Mouse (Mus musculus): ENCODE results near the gene Mylk4. TPM values are rescaled to one million over a fixed set of nuclear protein-coding genes. Genes with fewer than 3 reads are reported as not detected.

The Mylk4 gene
- polyA plus RNA-seq (2015; fragmentation: Nextera tagmentation; extraction: Ambion mirVana): 0.06 TPM in 1 of 2 replicates, not detected in the other

DNA sequence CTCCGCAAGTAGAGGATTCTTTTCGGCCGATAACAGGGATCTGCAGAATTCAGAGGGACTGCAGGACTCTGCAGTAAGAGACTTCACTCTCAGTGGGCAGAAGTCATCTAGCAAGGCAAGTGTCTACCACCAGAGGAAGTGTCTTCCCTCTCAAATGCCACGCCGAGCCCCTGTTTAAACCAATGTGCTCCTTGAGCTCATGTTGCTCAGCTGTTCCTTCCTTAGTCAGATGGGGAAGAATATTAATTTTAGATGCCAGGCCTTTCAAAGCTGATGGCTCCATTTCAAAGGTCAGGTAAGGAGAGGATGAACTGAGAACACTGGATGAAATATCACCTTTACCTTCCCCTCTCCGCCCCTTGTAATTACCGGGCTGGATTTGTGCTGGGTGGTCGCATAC lies at the start of gene Mylk4:
Mylk4 (minus strand) TSS at position 139 of the 400 bp plus-strand sequence.
- no peak within 1 kb of the TSS for H3K9ac ChIP-seq (replicated peaks)
- H3K9me3 ChIP-seq: no peaks in the 10 kb centered on the region

GRCm38 (mm10) chr13:32833237-32833636 lies 49.5 kb upstream of the Mylk4 start:
- no peak for ATAC-seq (replicated peaks)
- Histone ChIP-seq H3K9ac (replicated peaks) (no peak overlapping the region), H3K4me3 (no peak overlapping the region), H3K4me2 (replicated peaks) (no peak overlapping the region), H3K27ac (replicated peaks) (no peak overlapping the region), H3K4me1 (no peaks in the 10 kb centered on the region), H3K27me3 (no peaks in the 10 kb centered on the region), H3K36me3 (no peaks in the 10 kb centered on the region), H3K9me3 (no peaks in the 10 kb centered on the region)
- 67% methylated on average over 6 of the region's 6 CpGs for WGBS

More for the DNA sequence above, at the start of gene Mylk4:
- 89% methylated on average over 8 of the region's 8 CpGs for WGBS
- Histone ChIP-seq H3K4me3 (no peak within 1 kb of the TSS), H3K36me3 (no peaks in the 10 kb centered on the region), H3K4me1 (no peaks in the 10 kb centered on the region), H3K27me3 (no peaks in the 10 kb centered on the region), H3K27ac (replicated peaks) (no peak within 1 kb of the TSS), H3K4me2 (replicated peaks) (no peak within 1 kb of the TSS)
- ATAC-seq (replicated peaks): no peak

- no peak overlapping the region for H3K4me3 ChIP-seq
- no peaks in the 10 kb centered on the region for H3K9me3 ChIP-seq
- H3K4me1 ChIP-seq: no peaks in the 10 kb centered on the region
- no peak for ATAC-seq (replicated peaks)
- H3K27me3 ChIP-seq: no peaks in the 10 kb centered on the region
- H3K36me3 ChIP-seq: no peaks in the 10 kb centered on the region
- H3K27ac ChIP-seq (replicated peaks): no peak overlapping the region
- no peak overlapping the region for H3K4me2 ChIP-seq (replicated peaks)
- 71% methylated on average over 3 of the region's 3 CpGs for WGBS
- H3K9ac ChIP-seq (replicated peaks): no peak overlapping the region
Measured at GRCm38 (mm10) chr13:32832776-32833175, 49.0 kb upstream of the Mylk4 start.

- Histone ChIP-seq H3K4me1 (no peaks in the 10 kb centered on the region), H3K36me3 (no peaks in the 10 kb centered on the region), H3K4me2 (replicated peaks) (no peak overlapping the region), H3K27ac (replicated peaks) (no peak overlapping the region), H3K9ac (replicated peaks) (no peak overlapping the region), H3K4me3 (no peak overlapping the region), H3K9me3 (no peaks in the 10 kb centered on the region), H3K27me3 (no peaks in the 10 kb centered on the region)
- ATAC-seq (replicated peaks): no peak
- WGBS: 83% methylated on average over 3 of the region's 3 CpGs
Measured at GRCm38 (mm10) chr13:32831505-32832273, 47.9 kb upstream of the Mylk4 start.

- no peaks in the 10 kb centered on the region for H3K27me3 ChIP-seq
Measured at GRCm38 (mm10) chr13:32828886-32829285, 45.1 kb upstream of the Mylk4 start.

GRCm38 (mm10) chr13:32827951-32828350 lies 44.2 kb upstream of the Mylk4 start:
- no peak overlapping the region for H3K27ac ChIP-seq (replicated peaks)
- H3K4me1 ChIP-seq: no peaks in the 10 kb centered on the region
- no peaks in the 10 kb centered on the region for H3K36me3 ChIP-seq
- H3K27me3 ChIP-seq: no peaks in the 10 kb centered on the region
- ATAC-seq (replicated peaks): no peak
- no peak overlapping the region for H3K4me3 ChIP-seq
- no peaks in the 10 kb centered on the region for H3K9me3 ChIP-seq
- WGBS: 59% methylated on average over 4 of the region's 4 CpGs
- H3K4me2 ChIP-seq (replicated peaks): no peak overlapping the region
- no peak overlapping the region for H3K9ac ChIP-seq (replicated peaks)

More at GRCm38 (mm10) chr13:32828886-32829285, 45.1 kb upstream of the Mylk4 start:
- no peak for ATAC-seq (replicated peaks)
- H3K36me3 ChIP-seq: no peaks in the 10 kb centered on the region
- H3K9me3 ChIP-seq: no peaks in the 10 kb centered on the region
- no peaks in the 10 kb centered on the region for H3K4me1 ChIP-seq
- WGBS: 88% methylated on average over 4 of the region's 4 CpGs
- no peak overlapping the region for H3K4me3 ChIP-seq
- H3K9ac ChIP-seq (replicated peaks): no peak overlapping the region
- no peak overlapping the region for H3K4me2 ChIP-seq (replicated peaks)
- H3K27ac ChIP-seq (replicated peaks): no peak overlapping the region

DNA sequence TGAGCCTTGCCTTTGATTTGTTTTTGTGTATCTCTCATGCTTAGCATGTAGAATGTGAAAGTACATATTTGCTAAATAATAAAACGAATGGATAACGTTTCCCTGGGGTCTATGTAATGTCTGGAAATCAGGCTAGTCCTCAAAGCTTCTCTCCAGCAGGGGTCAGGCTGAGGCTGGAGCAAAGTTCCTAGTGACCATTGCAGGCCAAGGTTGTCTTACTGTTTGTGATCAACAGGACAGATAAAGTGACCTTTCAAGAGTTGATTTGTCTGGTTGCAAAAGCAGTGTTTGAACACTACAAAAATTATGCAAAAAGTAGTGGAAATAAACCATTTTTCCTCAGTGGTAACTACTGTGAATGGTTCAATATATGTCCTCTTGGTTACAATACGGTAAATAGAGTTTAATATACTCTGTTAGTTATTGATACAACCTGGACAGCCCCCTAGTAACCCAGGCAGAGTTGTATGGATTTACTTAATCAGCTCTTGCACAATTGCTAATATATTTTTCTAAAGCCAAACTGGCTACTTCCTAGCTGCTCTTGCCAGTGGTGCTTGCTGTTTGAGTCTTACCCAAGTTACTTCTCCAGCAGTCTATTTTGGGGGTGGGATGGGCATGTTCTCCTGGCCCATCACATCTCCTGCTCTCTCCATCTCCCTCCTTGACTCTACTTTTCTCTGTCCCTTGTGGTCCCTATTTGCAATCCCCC lies 43.5 kb upstream of the Mylk4 start:
- no peak overlapping the region for H3K4me2 ChIP-seq (replicated peaks)
- 84% methylated on average over 3 of the region's 3 CpGs for WGBS
- no peak for ATAC-seq (replicated peaks)

DNA sequence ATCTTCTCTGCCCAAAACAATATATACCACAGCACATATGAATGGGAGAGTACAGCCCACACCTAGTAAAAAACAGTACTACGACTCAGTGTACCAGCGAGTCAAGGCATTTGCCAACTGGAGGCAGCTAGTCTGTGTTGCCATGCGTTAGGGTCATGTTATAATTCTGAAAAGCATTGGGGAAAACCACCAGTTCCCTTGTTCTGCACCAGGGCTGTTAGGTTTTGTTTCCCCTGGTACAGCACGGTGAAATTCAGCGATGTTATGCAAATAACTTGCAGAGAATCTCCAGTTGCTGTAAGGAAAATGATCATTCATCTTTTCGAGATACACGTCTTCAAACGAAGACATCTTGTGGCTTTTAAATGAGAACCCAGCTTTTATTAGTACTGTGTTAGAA lies 41.8 kb upstream of the Mylk4 start:
- no peaks in the 10 kb centered on the region for H3K27me3 ChIP-seq
- no peak overlapping the region for H3K27ac ChIP-seq (replicated peaks)
- WGBS: 91% methylated on average over 8 of the region's 8 CpGs
- H3K9ac ChIP-seq (replicated peaks): no peak overlapping the region
- no peaks in the 10 kb centered on the region for H3K4me1 ChIP-seq
- H3K9me3 ChIP-seq: no peaks in the 10 kb centered on the region
- no peak overlapping the region for H3K4me3 ChIP-seq
- H3K4me2 ChIP-seq (replicated peaks): no peak overlapping the region
- no peak for ATAC-seq (replicated peaks)
- H3K36me3 ChIP-seq: peaks cover 19% of the 10 kb centered on the region

More for the DNA sequence above, 43.5 kb upstream of the Mylk4 start:
- no peaks in the 10 kb centered on the region for H3K4me1 ChIP-seq
- H3K36me3 ChIP-seq: peaks cover 3% of the 10 kb centered on the region; the same call in 1 of the 2 replicates
- H3K9ac ChIP-seq (replicated peaks): no peak overlapping the region
- H3K9me3 ChIP-seq: no peaks in the 10 kb centered on the region
- H3K4me3 ChIP-seq: no peak overlapping the region
- H3K27ac ChIP-seq (replicated peaks): no peak overlapping the region
- no peaks in the 10 kb centered on the region for H3K27me3 ChIP-seq

DNA sequence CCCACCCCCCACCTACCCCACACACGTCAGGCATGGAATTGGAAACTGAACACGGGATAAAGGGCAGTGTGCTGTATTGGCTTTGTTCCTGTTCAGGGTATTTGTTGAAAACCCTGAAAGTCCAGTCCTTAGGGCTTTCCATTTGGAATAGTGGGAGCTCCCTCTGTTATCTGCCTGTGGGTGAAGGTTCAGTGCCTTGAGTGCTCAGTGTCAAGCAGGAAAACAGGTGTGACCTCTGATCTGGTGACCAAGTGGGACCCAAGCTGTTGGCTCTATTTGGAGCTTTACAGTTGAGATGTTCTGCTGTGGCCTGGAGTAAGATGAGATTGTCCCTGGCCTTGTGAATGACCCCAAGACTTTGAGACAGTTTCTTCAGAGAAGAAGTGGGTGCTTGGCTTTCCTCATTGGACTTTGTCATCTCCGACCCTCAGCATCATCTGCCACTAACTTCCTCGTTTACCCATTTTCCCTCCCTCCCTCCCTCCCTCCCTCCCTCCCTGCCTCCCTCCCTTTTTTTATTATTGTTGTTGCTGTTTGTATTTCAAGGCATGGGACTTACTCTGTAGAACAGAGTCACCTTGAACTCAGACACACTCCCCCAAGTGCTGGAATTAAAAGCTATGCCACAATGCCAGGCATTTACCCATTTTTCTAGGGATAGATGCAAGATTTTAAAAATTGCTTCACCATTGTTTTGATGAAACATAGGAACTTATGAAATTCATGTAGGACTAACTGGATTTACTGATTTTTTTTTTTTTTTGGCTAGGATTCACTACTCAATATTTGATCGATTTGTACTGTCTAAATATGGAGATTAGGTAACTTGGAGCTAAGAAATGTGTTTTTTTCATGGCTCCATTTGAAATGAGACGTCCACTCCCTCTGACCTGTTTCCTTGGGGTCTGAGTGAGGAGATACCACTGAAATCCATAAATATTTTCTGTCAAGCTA lies 40.9 kb upstream of the Mylk4 start:
- H3K4me2 ChIP-seq (replicated peaks): no peak overlapping the region

DNA sequence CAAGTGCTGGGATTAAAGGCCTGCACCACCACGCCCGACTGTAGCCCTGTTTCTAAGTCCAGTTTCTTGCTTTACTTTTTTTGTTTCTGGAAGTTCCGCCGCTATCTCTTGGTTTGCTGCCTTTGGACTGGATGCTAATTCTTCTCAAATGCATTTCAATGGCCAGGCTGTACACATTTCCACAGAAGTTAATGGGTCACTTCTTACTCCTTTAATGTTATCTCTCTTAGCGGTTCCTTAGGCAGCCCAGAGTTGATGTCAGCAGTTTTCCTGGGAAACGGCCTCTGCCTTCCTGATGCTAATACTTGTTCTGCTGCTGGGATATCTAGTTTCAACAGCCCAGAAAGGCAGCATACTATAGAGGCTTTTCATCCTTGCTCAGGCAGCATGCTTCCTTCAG lies 39.4 kb upstream of the Mylk4 start:
- Histone ChIP-seq H3K4me2 (replicated peaks) (no peak overlapping the region), H3K4me3 (no peak overlapping the region), H3K9ac (replicated peaks) (no peak overlapping the region), H3K9me3 (no peaks in the 10 kb centered on the region), H3K36me3 (peaks cover 38% of the 10 kb centered on the region), H3K4me1 (no peaks in the 10 kb centered on the region), H3K27me3 (no peaks in the 10 kb centered on the region), H3K27ac (replicated peaks) (no peak overlapping the region)
- ATAC-seq (replicated peaks): no peak
- WGBS: 91% methylated on average over 6 of the region's 6 CpGs

More for the DNA sequence above, 40.9 kb upstream of the Mylk4 start:
- no peak overlapping the region for H3K9ac ChIP-seq (replicated peaks)
- H3K4me1 ChIP-seq: no peaks in the 10 kb centered on the region
- no peaks in the 10 kb centered on the region for H3K9me3 ChIP-seq
- H3K27ac ChIP-seq (replicated peaks): no peak overlapping the region
- ATAC-seq (replicated peaks): no peak
- no peak overlapping the region for H3K4me3 ChIP-seq
- WGBS: 84% methylated on average over 6 of the region's 6 CpGs
- H3K27me3 ChIP-seq: no peaks in the 10 kb centered on the region
- peaks cover 27% of the 10 kb centered on the region for H3K36me3 ChIP-seq

GRCm38 (mm10) chr13:32821671-32822070 lies 37.9 kb upstream of the Mylk4 start:
- no peak overlapping the region for H3K4me3 ChIP-seq
- ATAC-seq (replicated peaks): no peak
- H3K4me1 ChIP-seq: no peaks in the 10 kb centered on the region
- no peak overlapping the region for H3K4me2 ChIP-seq (replicated peaks)
- no peak overlapping the region for H3K27ac ChIP-seq (replicated peaks)
- H3K9ac ChIP-seq (replicated peaks): no peak overlapping the region
- H3K36me3 ChIP-seq: peaks cover 50% of the 10 kb centered on the region
- no peaks in the 10 kb centered on the region for H3K9me3 ChIP-seq
- WGBS: 94% methylated on average over 4 of the region's 4 CpGs
- H3K27me3 ChIP-seq: no peaks in the 10 kb centered on the region
